Mouse (Mus musculus) kidney, postnatal 4 days (tissue): Measurements from ENCODE around the gene Prss56.

Experiments used
- DNase-seq, 2 experiments: peaks; one replicate each; pipeline ENCODE4 v3.0.0; 2021; ENCODE audit warnings: mixed read lengths in 2 of 2

The Prss56 gene

DNA sequence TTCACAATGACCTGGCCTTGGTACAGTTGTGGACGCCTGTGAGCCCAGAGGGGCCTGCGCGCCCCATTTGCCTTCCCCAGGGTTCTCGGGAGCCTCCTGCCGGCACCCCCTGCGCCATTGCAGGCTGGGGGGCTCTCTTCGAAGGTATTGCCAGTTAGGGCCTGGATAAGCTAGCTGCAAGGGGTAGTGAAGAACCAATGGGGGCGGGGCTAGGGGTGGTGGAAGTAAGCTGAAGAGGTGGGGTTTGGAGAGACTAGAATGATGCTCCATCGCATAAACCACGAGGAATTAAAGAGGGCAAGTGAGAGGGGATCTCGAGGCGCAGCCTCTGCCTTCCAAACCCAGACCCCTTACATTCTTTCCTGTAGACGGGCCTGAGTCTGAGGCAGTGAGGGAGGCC, 2.4 kb downstream of the Prss56 start:
- DNase-seq = no peak

DNA sequence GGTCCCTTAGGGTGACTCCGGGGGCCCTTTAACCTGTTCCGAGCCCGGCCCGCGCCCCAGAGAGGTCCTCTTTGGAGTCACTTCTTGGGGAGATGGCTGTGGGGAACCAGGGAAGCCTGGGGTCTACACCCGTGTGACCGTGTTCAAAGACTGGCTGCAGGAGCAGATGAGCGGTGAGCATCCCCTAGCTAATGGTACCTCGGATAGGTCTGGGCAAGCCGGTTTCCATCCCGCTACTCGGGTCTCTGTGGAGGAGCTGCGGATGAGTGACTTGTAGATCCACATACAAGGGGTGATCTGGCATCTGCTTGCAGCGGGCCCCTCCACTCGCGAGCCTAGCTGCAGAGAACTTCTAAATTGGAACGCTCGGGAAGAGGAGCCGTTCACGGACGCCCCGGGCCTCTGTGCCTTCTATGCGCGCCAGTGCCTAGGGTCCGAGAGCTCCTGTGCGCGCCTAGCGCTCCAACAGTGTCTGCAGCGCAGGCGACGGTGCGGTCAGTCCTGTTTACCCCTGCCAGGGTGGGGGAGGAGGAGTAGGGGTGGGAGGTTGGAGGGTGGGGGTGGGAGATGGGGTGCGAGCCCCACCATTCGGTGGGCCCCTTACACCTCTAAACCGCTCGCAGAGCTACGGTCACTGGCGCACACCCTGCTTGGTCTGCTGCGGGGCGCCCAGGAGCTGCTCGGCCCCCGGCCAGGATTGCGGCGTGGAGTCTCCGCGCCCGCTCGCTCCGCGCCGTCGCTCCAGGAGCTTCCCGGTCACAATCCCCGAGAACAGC, 3.3 kb downstream of the Prss56 start:
- DNase-seq = peak; percentile 31 to 42

DNA sequence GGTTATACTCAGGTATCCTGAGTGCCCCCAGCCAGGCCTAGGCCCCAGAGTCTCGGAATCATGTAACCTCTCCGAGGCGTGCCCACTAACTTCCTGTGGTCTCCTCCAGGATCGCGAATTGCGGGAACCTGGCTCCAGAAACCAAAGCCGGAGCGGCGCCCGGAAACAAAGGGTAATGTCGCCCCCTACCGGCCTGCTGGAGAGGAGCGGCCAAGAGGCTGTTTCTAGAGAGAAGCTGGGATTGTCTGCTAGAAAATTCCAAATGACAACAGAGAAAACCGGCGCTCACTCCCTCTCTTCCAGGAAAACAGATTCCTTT, 3.9 kb downstream of the Prss56 start:
- peak; percentile 86 to 87 for DNase-seq

DNA sequence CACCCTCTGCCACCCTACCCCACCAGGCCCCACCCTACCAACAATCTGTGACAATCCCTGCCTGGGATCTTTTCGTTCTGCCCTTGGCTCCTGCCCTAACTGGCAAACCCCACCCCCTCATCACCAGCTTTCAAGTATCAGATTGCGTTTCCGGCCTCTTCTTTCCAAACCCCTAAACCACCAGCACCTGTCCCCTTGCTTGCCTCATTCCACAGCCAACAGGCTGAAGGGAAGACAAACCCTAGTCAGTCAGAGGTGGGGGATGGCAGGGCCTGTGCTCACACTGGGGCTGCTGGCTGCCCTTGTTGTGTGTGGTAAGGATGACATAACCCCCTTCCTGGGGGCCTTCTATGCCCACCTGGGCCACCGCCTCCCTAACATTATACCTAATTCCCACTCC, 7.3 kb downstream of the Prss56 start, which contains the start of gene Chrnd:
TSS of gene Chrnd (plus strand) at position 179 of the 400 bp plus-strand sequence.
- no peak for DNase-seq

DNA sequence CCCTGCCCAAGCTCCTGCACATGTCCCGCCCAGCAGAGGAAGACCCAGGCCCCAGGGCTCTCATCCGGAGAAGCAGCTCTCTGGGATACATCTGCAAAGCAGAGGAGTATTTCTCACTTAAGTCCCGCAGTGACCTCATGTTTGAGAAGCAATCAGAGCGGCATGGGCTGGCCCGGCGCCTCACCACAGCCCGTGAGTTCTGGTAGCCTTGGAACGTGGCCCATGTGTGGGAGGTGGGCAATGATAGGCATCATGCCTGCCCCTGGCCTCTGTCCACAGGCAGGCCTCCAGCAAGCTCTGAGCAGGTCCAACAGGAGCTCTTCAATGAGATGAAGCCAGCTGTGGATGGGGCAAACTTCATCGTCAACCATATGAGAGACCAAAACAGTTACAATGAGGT, 14.2 kb downstream of the Prss56 start:
- DNase-seq = peak in 1 of 2 experiments; percentile 14

DNA sequence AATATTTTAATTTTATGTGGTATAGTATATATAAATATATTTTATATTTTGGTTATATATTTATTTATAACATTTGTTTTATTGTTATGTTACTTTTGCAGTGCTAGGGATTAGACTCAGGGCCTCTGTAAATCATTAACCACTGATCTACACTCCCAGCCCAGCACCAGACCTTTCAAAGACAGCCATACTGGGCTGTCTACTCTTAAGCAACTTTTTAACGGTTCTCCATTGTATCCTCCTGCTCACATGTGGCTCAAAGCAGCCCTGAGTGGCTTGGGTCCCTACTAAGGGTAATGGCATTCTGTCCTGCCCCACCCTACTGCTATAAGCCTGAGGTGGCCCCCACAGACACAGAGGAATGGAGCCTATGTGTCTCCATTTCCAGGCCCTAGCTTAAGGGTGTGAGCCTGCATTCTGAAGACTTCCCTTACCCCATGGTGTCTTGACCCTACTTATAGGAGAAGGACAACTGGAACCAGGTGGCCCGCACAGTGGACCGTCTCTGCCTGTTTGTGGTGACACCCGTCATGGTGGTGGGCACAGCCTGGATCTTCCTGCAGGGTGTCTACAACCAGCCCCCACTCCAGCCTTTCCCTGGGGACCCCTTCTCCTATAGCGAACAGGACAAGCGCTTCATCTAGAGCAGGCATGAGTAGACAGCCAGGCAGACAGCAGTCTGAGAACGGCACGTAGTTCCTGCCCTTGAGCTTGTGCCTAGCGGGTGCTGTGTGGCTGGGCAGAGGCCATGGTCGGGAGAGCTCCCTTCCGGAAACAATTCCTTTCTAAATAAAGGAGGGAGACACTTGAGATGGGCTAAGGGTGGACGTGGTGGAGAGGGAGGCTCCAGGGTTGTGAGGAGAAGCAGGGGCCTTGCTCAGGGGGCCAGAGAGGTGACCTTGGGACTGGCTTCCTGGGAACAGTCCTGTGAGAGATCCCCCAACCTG, 15.3 kb downstream of the Prss56 start:
- DNase-seq = no peak

DNA sequence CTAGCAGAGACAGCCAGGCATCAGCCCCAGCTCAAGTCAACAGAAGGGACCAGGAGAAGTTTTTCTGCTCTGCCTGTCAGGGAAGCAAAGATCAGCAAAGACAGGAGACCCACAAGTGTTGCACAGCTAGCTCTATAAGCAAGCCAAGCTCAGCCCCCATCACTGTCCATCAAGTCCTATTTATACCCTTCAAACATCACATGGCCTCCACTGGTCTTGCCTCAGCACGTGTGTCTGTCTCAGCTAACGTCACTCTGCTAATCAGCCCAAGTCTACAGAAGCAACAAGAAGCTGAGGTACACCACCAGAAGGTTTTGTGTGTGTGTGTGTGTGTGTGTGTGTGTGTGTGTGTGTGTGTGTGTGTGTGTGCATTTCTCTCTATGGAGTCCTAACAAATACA, 17.7 kb downstream of the Prss56 start:
- no peak for DNase-seq

DNA sequence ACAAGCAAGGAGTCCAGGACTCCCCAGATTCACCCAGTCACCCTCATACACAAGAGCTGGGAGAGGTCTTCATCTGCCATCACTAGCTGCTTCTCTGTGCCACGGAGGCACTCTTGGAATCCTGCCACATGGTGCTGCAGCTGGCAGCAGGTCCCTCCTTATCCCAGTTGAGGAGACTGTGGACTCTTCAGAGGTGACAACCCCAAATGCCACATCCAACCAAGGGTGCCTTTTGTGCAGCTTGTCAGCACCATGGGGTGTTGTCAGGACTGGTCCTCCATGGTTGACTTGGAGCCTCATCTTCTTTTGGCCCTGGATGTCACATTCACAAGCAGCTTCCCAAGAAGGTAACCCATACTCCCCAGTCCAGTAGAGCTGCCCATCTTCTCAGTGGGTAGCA, 18.7 kb downstream of the Prss56 start:
- no peak for DNase-seq

DNA sequence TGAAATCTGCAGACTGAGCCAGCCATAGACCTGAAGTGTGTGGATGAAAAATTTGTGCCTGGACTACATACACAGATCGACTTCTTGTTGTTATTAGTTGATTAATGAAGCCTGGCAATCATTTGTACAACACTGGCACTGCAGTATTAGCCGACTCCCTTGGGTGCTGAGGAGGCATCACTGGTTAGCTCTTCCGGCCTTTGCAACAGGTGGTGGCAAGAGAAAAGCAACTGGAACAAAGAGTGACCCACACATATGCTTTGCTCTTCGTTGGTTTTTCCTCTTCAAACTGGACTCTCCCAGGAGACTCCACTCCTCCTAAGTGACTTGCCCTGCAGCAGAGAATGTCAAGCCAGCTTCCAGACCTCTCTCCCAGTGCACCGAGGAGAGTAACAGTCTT, 20.7 kb downstream of the Prss56 start:
- no peak for DNase-seq

DNA sequence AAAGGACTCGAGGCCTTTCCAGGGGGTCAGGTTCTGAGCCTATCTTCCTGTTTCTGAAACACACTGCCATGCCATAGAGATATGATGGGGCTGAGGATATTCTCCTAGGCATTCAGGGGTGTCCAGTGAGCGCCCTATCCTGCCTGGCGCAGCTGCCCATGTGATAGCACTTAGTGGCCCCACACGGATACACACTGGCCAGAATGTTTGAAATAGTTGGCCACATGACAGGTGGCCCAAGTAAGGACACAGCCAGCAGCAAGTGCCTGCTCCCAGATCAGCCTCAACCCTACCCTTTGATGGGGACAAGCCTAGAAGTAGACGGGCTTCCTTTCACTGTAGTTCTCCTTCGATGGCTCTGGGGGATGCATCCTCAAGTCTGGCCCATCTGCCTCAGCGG, 21.4 kb downstream of the Prss56 start, which contains the start of gene Chrng:
TSS of gene Chrng (plus strand) at position 193 of the 400 bp plus-strand sequence.
- DNase-seq = no peak

DNA sequence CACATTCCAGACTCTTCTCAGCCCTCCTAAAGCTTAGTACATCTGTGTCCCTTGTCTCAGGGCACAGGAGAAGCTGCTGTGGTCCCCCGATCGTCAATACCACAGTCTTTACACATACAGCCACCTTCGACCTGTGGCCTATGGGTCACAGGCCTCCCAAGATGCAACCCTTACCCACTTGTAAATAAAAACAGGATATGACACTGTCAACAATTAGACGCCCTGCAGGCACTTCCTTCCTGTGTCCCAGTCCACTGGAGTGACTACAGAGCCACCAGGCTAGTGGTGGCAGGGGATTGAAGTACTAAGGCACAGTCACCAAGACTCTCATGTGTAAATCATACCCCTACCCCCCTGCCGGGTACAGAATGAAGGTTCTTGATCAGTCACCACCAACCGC, 21.9 kb downstream of the Prss56 start:
- DNase-seq = no peak

DNA sequence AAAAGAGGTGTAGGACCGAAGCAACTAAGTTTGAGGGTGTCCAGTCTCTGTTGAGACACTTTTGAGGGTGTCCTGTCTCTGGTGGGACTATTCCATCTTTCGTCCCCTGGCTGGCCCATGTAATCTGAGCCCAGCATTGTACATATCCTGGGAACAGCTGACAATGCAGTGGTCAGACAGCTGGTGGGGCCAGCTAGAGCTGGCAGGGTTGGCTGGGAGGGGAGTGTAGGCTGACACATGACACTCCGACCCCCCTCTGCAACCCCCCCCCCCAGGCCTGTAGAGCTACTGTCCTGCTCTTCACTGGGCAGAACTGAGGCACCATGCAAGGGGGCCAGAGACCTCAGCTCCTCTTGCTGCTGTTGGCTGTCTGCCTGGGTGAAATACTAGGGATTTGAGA, 22.4 kb downstream of the Prss56 start:
- DNase-seq = no peak

DNA sequence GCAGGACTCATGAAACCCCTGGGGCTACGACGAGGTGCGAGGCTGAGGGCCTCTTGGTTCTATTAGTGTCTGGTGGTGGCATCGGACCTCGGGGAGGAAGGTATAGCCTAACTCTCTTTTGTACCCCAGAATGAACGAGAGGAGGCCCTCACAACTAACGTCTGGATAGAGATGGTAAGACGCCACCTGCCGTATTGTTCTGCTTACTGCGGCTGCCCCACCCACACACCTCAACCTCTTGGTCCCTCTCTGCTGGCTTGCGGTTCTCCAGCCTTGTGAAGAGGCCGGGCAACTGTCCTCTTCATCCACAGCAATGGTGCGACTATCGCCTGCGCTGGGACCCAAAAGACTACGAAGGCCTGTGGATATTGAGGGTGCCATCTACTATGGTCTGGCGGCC, 23.2 kb downstream of the Prss56 start:
- peak; percentile 47 to 62 for DNase-seq

DNA sequence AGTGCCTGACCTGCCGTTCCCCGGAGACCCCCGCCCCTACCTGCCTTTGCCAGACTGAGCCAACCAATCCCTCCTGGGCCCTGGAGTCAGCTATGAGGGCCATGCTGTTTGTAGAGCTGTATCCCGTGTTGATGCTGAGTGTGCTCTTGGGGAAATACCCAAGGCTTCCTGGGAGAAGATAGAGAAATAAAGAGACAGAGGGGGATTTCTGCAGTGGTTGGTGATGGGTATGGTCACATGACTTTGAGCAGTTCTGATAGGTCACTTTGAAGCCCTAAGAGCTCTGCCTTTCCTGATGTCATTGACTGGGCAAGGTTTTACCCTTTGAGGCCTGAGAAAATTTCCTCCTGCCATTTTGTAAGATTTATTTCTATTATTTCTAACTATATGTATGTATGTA, 28.3 kb downstream of the Prss56 start:
- DNase-seq = no peak

DNA sequence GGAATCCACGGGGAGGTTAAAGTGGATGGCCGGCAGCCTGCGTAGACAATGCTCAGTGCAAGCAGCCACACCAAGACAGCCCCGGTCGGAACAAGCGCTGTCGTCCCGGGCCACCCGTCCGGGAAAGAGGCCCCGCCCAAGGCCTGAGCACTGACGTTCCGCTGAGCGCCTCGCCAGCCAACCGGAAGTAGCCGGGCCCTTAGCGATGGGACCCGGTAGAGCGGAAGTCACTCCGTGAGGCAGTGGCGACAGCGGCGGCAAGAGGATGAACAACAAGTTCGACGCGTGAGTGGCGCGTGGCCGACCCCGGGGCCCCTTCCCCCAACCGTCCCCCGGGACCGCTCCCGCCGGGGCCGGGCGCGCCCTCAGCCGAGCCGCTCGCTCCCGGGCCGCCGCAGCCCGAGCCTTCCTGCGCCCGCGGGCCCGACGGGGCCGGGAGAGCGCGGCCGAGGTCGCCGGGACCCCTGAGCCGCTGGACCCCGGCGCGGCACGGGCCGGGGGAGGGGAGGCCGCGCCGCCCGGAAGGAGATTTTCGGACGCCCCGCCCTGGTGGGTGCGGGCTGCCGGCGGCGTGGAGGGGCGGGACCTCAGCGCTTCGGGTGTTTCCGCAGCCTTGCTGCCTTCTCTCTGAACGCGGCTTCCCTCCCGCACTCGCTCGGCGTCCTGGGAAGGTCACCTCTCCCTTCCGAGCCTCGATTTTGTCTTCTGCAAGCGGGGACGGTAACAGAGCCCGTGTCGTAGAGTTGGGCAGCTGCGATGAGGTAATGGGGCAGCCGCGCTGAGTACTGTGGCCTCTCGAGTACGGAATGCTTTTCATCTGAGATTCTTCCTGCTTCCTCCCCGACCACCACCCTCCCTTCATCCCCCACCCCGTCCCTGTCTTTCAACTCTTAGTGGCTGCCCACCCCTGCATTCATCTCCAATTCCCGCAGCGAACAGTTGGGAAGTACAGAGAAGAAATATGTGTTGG, 30.9 kb downstream of the Prss56 start, which contains the start of gene Eif4e2:
TSS of gene Eif4e2 (plus strand) at position 180 of the 970 bp plus-strand sequence.
- DNase-seq = peak; percentile 95 to 98

DNA sequence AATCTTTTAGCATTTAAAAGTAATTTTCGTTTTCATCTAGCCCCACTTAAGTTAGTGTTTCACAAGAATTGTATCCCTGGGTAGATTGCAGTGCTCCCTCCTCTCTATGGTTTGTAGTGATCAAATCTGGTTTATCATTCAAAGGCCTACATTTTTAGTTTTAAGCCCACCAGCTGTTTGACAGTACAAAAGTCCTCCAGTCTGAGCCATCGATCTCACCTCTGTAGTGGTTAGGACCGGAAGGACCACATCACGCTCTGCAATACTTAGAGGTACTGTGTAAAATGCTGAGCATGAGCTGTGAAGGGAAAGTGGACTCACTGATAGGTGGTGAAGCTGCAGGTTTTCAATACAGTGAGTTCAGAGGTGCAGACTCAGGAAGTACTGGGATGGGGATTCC, 31.6 kb downstream of the Prss56 start:
- no peak for DNase-seq

DNA sequence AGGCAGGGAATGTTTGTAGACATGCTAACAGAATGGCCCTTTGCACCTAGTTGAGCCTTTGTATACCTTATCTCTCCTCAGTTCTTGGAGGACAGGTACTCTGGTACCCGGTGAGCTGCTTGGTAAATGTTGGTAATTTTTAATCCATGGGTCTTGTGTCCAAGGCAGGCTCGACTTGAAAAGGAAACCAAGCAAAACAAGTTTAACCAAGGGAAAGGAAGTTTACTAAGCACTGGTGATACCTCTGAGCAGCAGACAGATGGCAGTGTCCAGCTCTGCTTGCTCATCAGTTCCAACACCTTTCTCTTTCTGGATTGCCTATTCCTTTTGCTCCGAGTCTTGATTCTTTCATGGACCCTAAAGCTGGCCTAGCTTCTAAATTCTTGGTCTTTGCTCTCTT, 34.8 kb downstream of the Prss56 start:
- no peak for DNase-seq

DNA sequence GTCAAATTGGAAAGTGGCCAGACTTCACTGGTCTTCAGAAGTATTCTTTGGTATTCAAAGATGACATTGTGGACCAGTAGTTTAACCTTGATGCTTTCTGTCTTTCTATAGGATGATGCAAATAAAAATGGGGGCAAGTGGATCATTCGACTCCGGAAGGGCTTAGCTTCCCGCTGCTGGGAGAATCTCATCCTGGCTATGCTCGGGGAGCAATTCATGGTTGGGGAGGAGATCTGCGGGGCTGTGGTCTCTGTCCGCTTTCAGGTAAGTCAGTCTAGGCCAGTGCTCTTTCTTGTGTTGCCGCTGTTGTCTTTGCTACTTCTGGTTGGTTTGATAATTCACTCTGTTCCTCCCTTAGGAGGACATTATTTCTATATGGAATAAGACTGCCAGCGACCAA, 42.6 kb downstream of the Prss56 start:
- no peak for DNase-seq

DNA sequence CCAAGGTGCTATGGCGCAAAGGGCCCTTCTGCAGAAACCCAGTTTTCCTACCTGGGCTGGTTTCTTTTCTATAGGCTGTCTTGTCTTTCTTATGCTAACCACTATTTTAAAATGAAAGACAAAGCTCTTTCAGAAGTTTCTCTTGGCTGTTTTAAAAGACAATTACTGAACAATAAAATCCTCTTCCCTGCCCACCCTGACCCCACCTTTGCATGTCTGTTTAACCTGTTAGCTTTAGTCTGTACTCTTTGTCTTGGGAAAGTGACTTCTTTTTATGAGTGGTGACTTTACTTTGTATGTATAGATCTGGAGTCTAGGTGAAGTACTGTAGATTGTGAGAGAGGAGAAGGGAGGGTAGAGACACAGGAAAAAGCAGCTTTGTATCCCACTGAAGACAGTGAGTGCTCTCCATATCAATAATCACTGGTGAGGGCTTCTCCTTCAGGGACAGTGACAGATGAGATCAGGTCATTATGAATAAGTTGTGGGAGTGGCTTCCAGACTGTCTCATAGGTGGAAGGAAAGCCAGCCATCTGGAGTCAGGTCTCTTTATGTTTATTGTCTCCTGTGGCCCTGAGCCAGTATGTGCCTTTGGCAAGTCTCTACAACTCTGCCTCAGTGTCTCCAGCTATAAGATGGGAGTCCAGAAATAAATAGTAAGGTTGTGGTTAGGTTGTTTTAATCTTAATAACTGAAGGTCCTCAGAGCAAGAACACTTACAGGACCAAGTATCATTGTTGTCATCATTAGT, 43.5 kb downstream of the Prss56 start:
- no peak for DNase-seq

DNA sequence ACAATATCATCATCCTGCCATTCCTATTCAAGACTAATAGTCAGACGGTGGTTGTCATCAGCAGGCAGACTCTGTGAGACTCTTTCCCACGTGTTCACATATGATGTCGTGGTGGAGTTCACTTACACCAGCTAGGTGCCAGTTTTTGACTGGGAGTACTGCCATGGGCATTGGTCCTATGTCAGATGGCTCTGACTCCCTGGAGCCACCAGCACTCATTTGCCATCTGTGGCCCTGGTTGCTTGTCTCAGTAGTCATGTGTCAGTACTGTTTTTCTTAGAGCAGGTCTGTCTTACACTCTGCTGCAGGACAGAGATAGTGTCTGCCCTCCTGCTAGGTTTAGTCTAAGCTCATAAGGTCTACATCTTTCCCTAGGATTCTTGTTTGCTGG, 44.0 kb downstream of the Prss56 start:
- no peak for DNase-seq

DNA sequence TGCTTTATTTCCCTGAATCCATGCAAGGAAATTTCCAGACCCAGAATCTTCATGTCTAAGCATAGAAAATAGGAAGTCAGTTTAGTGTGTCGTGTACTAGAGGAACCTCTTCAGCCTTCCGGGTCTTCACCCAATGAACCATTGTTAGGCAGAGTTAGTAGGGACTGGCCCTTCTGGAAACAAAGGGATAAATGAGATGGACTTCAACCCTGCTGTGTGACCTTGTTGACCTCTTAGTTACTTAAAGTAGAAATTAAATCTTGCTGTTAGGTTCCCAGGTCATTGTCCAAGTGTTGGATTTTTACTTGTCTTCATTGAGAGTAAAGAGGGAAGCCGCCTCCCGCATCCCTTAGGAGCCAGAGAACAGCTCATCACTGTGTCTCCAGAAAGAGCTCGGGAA, 47.5 kb downstream of the Prss56 start:
- no peak for DNase-seq

DNA sequence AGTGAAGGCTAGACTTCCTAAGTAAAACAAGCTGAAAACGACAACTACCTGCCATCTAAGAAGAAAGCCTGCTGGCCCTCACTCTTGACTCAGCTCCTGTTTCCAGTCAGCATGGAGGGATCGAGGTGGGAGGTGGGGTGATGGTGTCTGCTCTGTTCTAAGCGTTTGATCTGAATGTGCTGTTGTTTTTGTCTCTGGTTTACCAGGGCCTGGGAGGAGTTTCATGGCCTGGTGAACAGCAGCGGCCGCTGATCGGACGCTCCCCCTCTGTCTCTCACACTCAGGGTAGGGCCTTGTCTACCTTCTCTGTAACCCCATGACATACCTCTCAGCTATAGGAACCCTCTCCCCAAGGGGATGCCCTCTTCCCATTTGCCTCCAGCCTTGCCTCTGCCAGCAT, 49.1 kb downstream of the Prss56 start:
- DNase-seq = peak; percentile 20 to 28
